Mouse (Mus musculus) C2C12 (cell line): ENCODE results near the gene Zc3h12a.

ENCODE experiments used
- CTCF ChIP-seq: IDR thresholded peaks from one replicate; pipeline ENCODE4 v1.5.1; 2011; ENCODE audit not compliant: control insufficient read depth, insufficient read depth, insufficient read length
- MYOG ChIP-seq: IDR thresholded peaks from one replicate; pipeline ENCODE4 v1.6.1; 2011; ENCODE audit not compliant: control insufficient read depth, insufficient read length; ENCODE audit errors: extremely low read depth

GRCm38 (mm10) chr4:125136303-125136888 is 8.8 kb upstream of the Zc3h12a start:
- TF ChIP-seq CTCF (no peak), MYOG (no peak)
